Mouse (Mus musculus): ENCODE measurements around the gene Zfp651.
A peak's percentile ranks its signal among the peaks of the same experiment; 100 is the strongest.

Zfp651 gene

GRCm38 (mm10) chr9:121762248-121762647 lies 3.1 kb downstream of the Zfp651 start:
- no peak for DNase-seq (ENCODE audit: low spot score in 2 of 2)

DNA sequence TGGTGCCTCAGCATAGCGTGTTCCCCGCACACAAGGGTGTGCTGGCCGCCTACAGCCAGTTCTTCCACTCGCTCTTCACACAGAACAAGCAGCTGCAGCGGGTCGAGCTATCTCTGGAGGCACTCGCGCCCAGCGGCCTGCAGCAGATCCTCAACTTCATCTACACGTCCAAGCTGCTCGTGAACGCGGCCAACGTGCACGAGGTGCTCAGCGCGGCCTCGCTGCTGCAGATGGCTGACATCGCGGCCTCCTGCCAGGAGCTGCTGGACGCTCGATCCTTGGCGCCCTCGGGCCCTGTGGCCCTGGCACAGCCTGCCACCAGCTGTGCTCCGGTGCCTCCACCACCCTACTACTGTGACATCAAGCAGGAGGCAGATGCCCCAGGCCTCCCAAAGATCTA lies 3.6 kb downstream of the Zfp651 start:
- no peak for DNase-seq (ENCODE audit: low spot score in 2 of 2)

GRCm38 (mm10) chr9:121763716-121764115 lies 4.6 kb downstream of the Zfp651 start:
- DNase-seq (ENCODE audit: low spot score in 2 of 2) = no peak

- DNase-seq (ENCODE audit: low spot score in 2 of 2) = no peak
These were observed 6.2 kb downstream of the Zfp651 start for GRCm38 (mm10) chr9:121765166-121765855.

GRCm38 (mm10) chr9:121772412-121772811 lies 13.3 kb downstream of the Zfp651 start:
- no peak for DNase-seq (ENCODE audit: low spot score in 2 of 2)

DNA sequence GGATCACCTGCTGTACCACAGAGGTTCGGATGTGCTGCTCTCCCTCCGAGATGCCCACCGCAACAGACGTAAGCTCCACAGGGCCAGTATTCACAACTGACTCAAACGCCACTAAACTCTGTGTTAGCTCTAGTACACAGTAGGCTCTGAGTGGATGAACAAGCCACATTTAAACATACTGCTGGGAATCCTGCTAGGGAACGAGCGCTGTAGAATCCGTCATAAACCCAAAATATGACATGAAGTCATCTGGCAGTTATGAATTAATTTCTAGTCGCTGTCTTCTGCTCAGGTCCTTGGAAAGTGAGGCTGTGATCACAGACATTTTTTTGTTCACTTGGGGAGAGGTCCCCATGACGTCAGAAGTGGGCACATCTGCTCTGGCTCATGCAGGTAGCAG lies 16.8 kb downstream of the Zfp651 start:
- DNase-seq (ENCODE audit: low spot score in 2 of 2) = no peak

DNA sequence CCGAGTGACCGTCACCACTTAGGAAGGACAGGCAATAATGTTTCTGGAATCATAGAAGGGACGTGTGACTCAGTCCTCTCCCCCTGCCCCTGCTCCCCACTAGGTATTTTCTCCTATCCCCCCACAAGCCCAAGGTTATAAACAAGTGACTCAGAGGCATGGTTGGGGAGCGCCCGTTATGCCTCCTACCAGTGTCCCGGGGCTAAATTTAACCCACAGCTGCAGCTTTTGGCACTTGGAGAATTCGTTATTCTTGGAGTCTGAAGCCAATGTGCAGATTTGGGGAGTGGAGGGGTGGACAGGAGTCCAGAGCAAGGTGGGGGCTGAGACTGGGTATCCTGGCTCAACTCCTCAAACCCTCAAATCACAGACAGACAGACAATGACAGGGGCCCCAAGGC lies 17.4 kb downstream of the Zfp651 start:
- DNase-seq (ENCODE audit: low spot score in 2 of 2) = no peak

- no peak for DNase-seq (ENCODE audit: low spot score in 2 of 2)
These were observed 18.4 kb downstream of the Zfp651 start, which contains the start of gene Klhl40 for GRCm38 (mm10) chr9:121777484-121778065. Klhl40 (plus strand) TSS chr9:121777607.

DNA sequence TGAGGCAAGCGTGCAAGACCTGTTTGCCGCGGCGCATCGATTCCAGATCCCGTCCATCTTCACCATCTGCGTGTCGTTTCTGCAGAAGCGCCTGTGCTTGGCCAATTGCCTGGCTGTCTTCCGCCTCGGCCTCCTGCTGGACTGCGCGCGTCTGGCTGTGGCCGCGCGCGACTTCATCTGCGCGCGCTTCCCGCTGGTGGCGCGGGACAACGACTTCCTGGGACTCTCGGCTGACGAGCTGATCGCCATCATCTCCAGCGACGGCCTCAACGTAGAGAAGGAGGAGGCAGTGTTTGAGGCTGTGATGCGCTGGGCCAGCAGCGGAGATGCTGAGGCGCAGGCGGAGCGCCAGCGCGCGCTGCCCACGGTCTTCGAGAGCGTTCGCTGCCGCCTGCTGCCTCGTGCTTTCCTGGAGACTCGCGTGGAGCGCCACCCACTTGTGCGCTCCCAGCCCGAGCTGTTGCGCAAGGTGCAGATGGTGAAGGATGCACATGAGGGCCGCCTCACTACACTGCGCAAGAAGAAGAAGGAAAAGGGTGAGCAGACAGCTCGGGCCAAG lies 19.0 kb downstream of the Zfp651 start:
- DNase-seq (ENCODE audit: low spot score in 2 of 2) = no peak

DNA sequence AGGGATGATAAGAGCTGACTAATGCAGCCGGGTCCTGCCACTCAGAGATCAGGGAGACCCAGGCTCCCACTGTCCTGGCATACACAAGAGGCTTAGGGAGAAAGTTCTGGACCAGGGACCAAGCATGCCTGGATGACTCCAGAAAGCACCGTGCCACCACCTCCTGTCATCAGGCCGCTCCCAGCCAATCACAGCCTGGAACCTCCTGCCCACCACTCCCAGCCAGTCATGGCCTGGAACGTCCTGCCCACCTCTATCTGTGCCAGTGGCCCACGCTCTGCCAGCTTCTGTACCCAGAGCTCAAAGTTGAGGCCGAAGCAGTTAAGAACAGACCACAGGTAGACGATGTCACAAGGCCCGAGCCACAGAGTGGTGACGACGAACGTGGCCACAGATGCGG lies 25.7 kb downstream of the Zfp651 start:
- DNase-seq (ENCODE audit: low spot score in 2 of 2) = no peak

DNA sequence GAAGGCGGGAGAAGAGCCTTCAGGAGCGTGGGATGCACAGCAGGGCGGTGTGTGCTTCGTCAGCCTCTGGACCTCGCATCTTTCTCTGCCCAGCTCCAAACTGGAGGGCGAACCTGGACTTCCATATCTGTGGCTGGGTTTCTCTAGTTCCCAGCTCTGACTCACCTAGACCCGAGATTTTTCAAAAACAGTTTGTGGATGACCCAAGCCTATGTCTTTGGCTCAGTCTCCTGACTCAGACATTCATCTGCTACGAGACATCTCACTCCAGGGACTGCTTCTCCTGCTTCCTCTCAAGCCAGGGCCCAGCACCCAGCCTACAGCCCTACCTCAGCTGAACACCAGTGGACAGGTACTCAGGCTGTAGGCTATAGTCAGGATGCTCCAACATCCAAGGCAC lies 26.1 kb downstream of the Zfp651 start:
- DNase-seq (ENCODE audit: low spot score in 2 of 2) = no peak

- DNase-seq (ENCODE audit: low spot score in 2 of 2) = no peak
These were observed 27.2 kb downstream of the Zfp651 start for GRCm38 (mm10) chr9:121786359-121786758.

DNA sequence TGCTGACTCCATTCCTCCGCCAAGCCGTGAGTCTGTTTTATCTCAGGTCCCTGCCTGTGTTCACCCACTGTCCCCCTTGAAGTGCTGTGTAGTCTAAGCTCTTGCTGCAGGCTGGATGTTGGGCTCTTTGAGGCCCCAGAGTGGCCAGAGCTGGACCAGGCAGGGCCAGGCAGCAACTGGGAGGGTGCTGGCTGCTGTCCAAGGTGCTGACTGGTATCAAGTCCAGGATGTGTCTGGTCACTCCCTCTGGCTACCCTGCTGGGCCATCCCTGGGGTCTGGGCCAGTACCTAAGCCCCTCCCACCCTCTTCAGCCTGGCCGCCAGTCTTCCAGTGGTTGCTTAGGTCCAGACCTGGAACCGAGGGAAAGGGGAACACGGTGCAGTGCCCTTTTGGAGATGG lies 32.1 kb downstream of the Zfp651 start:
- DNase-seq (ENCODE audit: low spot score in 2 of 2) = peak; percentile 15 to 62

GRCm38 (mm10) chr9:121791757-121792521 lies 32.8 kb downstream of the Zfp651 start, which contains the start of gene Hhatl:
Hhatl (minus strand) TSS chr9:121792507.
- no peak for DNase-seq (ENCODE audit: low spot score in 2 of 2)

DNA sequence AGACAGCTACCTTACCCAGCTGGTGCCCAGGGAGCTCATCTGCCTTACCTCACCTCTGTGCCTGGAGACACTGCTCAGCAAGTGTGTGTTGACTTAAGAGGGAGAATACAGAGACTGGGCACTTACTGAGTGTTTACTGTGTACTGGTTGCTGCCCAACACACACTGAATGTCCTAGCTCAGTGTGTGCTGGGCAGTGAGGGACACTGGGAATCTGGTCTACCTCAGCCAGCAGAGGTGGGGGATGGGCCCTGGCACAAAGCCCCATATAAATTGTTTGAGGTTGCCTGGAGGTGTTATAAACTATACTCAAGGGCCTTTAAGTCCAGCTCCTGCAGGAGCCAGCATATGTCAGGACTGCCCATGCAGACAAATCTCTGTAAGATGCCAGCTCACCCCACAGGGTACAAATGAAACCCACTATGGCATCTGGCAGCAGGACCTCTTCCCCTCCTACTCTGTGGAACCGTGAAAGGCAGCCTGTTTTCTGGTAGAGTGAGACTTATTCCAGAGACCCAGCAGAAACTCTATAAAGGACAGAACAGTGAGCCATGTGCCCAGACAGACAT lies 35.9 kb downstream of the Zfp651 start:
- DNase-seq (ENCODE audit: low spot score in 2 of 2) = no peak

GRCm38 (mm10) chr9:121797722-121798121 lies 38.6 kb downstream of the Zfp651 start:
- no peak for DNase-seq (ENCODE audit: low spot score in 2 of 2)

- no peak for DNase-seq (ENCODE audit: low spot score in 2 of 2)
These were observed 39.9 kb downstream of the Zfp651 start for GRCm38 (mm10) chr9:121798887-121799520.

GRCm38 (mm10) chr9:121802747-121803146 lies 43.6 kb downstream of the Zfp651 start:
- DNase-seq (ENCODE audit: low spot score in 2 of 2) = no peak

DNA sequence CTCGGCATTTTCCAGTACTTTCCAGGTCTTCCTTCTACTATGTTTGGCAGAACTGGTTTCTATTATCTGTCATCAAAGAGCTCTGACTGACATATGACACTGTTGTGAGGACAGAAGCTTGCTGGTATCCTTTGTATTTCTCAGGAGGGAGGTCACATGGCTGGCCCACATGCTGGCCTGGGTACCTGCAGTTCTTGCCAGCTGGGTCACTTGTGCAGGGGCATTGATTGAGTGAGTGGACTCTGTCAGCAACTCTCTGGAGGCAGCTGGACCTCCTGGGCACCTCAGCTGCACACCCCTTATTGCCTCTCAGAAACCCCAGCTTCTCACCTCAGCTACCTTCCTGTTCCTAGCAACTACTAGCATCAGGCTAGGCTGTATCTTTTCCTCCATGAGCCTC lies 48.4 kb downstream of the Zfp651 start:
- DNase-seq (ENCODE audit: low spot score in 2 of 2) = no peak

DNA sequence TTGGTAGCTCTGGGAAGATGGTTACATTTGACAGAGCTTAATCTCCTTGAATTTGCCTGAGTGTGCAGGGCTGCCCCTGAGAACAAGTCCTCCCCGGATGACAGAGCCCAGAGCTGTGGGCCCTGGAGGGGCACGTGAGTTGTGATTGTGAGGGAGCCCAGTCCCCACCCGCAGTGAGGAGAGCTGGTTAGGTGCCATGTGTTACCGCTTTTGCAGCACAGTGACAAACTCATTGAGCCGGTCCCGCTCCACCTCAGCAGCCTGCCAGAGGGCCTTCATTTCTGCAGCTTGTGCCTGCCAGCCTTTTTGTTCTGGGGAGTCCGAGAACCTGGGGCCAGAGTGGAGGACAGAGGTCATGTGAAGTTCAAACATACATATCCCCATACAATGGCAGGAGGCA lies 48.8 kb downstream of the Zfp651 start:
- no peak for DNase-seq (ENCODE audit: low spot score in 2 of 2)

DNA sequence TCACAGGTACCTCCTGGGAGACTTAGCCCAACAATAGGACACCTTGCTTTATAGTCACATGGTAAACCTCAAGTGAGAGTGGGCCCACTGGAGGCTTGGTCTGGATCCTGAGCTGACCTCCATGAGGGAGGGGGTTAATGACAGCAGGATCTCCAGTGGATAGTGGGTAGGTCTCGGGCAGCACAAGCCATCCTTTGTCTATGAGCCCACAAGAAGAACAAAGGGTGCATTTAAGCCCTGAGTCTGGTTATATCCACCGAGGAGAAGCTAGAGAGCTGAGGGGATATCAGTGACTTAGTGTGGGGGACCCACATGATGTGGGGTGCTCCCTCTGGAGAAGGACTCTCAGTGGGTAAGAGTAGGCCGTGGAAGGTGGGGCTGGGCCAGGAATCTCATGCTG lies 49.4 kb downstream of the Zfp651 start:
- no peak for DNase-seq (ENCODE audit: low spot score in 2 of 2)
